Mouse (Mus musculus): ENCODE data around the gene Gm3336. TPM values are rescaled to one million over a fixed set of nuclear protein-coding genes. Genes with fewer than 3 reads are reported as not detected.

The Gm3336 gene
- polyA plus RNA-seq, 1 experiment, result not detected

GRCm38 (mm10) chr8:70766571-70767440 is 48.5 kb downstream of the Gm3336 start:
- peaks cover 2% of the 10 kb centered on the region; the same call in 1 of the 2 replicates for H3K4me1 ChIP-seq (ENCODE audit: control insufficient read depth, insufficient read depth, low read length)
- peak overlapping the region; percentile 53 for H3K4me3 ChIP-seq (ENCODE audit: insufficient read depth, low read length)
- TF ChIP-seq CTCF (IDR thresholded peaks at IDR 0.05; ENCODE audit: borderline replicate concordance, insufficient read depth, low read length) (no peak), POLR2A (IDR thresholded peaks at IDR 0.05; ENCODE audit: low read depth, low read length) (peak; percentile 96)
- H3K27ac ChIP-seq (ENCODE audit: insufficient read depth, low read length), result peak overlapping the region; percentile 29

GRCm38 (mm10) chr8:70767503-70767902 is 49.2 kb downstream of the Gm3336 start:
- Histone ChIP-seq H3K27ac (ENCODE audit: insufficient read depth, low read length) (no peak overlapping the region), H3K4me1 (ENCODE audit: control insufficient read depth, insufficient read depth, low read length) (peaks cover 2% of the 10 kb centered on the region; the same call in 1 of the 2 replicates), H3K4me3 (ENCODE audit: insufficient read depth, low read length) (no peak overlapping the region)
- TF ChIP-seq POLR2A (IDR thresholded peaks at IDR 0.05; ENCODE audit: low read depth, low read length), result no peak
- no peak for TF ChIP-seq CTCF (IDR thresholded peaks at IDR 0.05; ENCODE audit: borderline replicate concordance, insufficient read depth, low read length)

- TF ChIP-seq POLR2A (IDR thresholded peaks at IDR 0.05; ENCODE audit: low read depth, low read length) (no peak), CTCF (IDR thresholded peaks at IDR 0.05; ENCODE audit: borderline replicate concordance, insufficient read depth, low read length) (no peak)
- Histone ChIP-seq H3K4me1 (ENCODE audit: control insufficient read depth, insufficient read depth, low read length) (peaks cover 5% of the 10 kb centered on the region), H3K4me3 (ENCODE audit: insufficient read depth, low read length) (no peak overlapping the region)
Measured at GRCm38 (mm10) chr8:70768231-70768776, 50.0 kb downstream of the Gm3336 start.

GRCm38 (mm10) chr8:70768956-70769355 is 50.6 kb downstream of the Gm3336 start:
- Histone ChIP-seq H3K27ac (ENCODE audit: insufficient read depth, low read length) (no peak overlapping the region), H3K4me1 (ENCODE audit: control insufficient read depth, insufficient read depth, low read length) (peaks cover 6% of the 10 kb centered on the region), H3K4me3 (ENCODE audit: insufficient read depth, low read length) (no peak overlapping the region)
- TF ChIP-seq POLR2A (IDR thresholded peaks at IDR 0.05; ENCODE audit: low read depth, low read length) (no peak), CTCF (IDR thresholded peaks at IDR 0.05; ENCODE audit: borderline replicate concordance, insufficient read depth, low read length) (no peak)

More at GRCm38 (mm10) chr8:70768231-70768776, 50.0 kb downstream of the Gm3336 start:
- no peak overlapping the region for H3K27ac ChIP-seq (ENCODE audit: insufficient read depth, low read length)

- Histone ChIP-seq H3K4me1 (ENCODE audit: control insufficient read depth, insufficient read depth, low read length) (peaks cover 9% of the 10 kb centered on the region), H3K27ac (ENCODE audit: insufficient read depth, low read length) (no peak overlapping the region), H3K4me3 (ENCODE audit: insufficient read depth, low read length) (no peak overlapping the region)
- TF ChIP-seq CTCF (IDR thresholded peaks at IDR 0.05; ENCODE audit: borderline replicate concordance, insufficient read depth, low read length), result peak; percentile 100
- no peak for TF ChIP-seq POLR2A (IDR thresholded peaks at IDR 0.05; ENCODE audit: low read depth, low read length)
Measured at GRCm38 (mm10) chr8:70769359-70769758, 51.0 kb downstream of the Gm3336 start.

GRCm38 (mm10) chr8:70769858-70770257 is 51.5 kb downstream of the Gm3336 start:
- Histone ChIP-seq H3K4me1 (ENCODE audit: control insufficient read depth, insufficient read depth, low read length) (peaks cover 9% of the 10 kb centered on the region), H3K27ac (ENCODE audit: insufficient read depth, low read length) (no peak overlapping the region), H3K4me3 (ENCODE audit: insufficient read depth, low read length) (no peak overlapping the region)
- TF ChIP-seq POLR2A (IDR thresholded peaks at IDR 0.05; ENCODE audit: low read depth, low read length), result no peak
- TF ChIP-seq CTCF (IDR thresholded peaks at IDR 0.05; ENCODE audit: borderline replicate concordance, insufficient read depth, low read length), result no peak

- TF ChIP-seq CTCF (IDR thresholded peaks at IDR 0.05; ENCODE audit: borderline replicate concordance, insufficient read depth, low read length), result no peak
- no peak for TF ChIP-seq POLR2A (IDR thresholded peaks at IDR 0.05; ENCODE audit: low read depth, low read length)
- Histone ChIP-seq H3K27ac (ENCODE audit: insufficient read depth, low read length) (no peak overlapping the region), H3K4me3 (ENCODE audit: insufficient read depth, low read length) (no peak overlapping the region), H3K4me1 (ENCODE audit: control insufficient read depth, insufficient read depth, low read length) (peaks cover 13% of the 10 kb centered on the region)
Measured at GRCm38 (mm10) chr8:70770748-70771147, 52.4 kb downstream of the Gm3336 start.

GRCm38 (mm10) chr8:70771217-70771616 is 52.9 kb downstream of the Gm3336 start:
- peaks cover 14% of the 10 kb centered on the region for H3K4me1 ChIP-seq (ENCODE audit: control insufficient read depth, insufficient read depth, low read length)
- H3K4me3 ChIP-seq (ENCODE audit: insufficient read depth, low read length), result no peak overlapping the region
- TF ChIP-seq POLR2A (IDR thresholded peaks at IDR 0.05; ENCODE audit: low read depth, low read length) (no peak), CTCF (IDR thresholded peaks at IDR 0.05; ENCODE audit: borderline replicate concordance, insufficient read depth, low read length) (no peak)
- H3K27ac ChIP-seq (ENCODE audit: insufficient read depth, low read length), result no peak overlapping the region

- Histone ChIP-seq H3K27ac (ENCODE audit: insufficient read depth, low read length) (no peak overlapping the region), H3K4me1 (ENCODE audit: control insufficient read depth, insufficient read depth, low read length) (peaks cover 13% of the 10 kb centered on the region), H3K4me3 (ENCODE audit: insufficient read depth, low read length) (no peak overlapping the region)
- TF ChIP-seq CTCF (IDR thresholded peaks at IDR 0.05; ENCODE audit: borderline replicate concordance, insufficient read depth, low read length), result no peak
- TF ChIP-seq POLR2A (IDR thresholded peaks at IDR 0.05; ENCODE audit: low read depth, low read length), result no peak
Measured at GRCm38 (mm10) chr8:70772075-70772474, 53.7 kb downstream of the Gm3336 start.

Other genes starting within 250 kb of the Gm3336 start
- gene Klhl26, start 241.6 kb upstream of the Gm3336 start, polyA plus RNA-seq (2011; ENCODE audit: insufficient read length, low read depth, missing spikeins), result 21.4 and 31.7 TPM in 2 replicates
- gene Tmem59l, start 231.2 kb upstream of the Gm3336 start, polyA plus RNA-seq (2011; ENCODE audit: insufficient read length, low read depth, missing spikeins), result 0.58 and 1.5 TPM in 2 replicates
- 215 and 351 TPM in 2 replicates for gene Crlf1, start 225.4 kb upstream of the Gm3336 start, polyA plus RNA-seq (2011; ENCODE audit: insufficient read length, low read depth, missing spikeins)
- 29.9 and 46.6 TPM in 2 replicates for gene Rex1bd, start 211.8 kb upstream of the Gm3336 start, polyA plus RNA-seq (2011; ENCODE audit: insufficient read length, low read depth, missing spikeins)
- gene Uba52, start 207.7 kb upstream of the Gm3336 start, polyA plus RNA-seq (2011; ENCODE audit: insufficient read length, low read depth, missing spikeins), result 547 and 589 TPM in 2 replicates
- gene Fkbp8, start 190.8 kb upstream of the Gm3336 start, polyA plus RNA-seq (2011; ENCODE audit: insufficient read length, low read depth, missing spikeins), result 105 and 110 TPM in 2 replicates
- 35.5 and 37.0 TPM in 2 replicates for gene Kxd1, start 190.6 kb upstream of the Gm3336 start, polyA plus RNA-seq (2011; ENCODE audit: insufficient read length, low read depth, missing spikeins)
- 16.1 and 20.4 TPM in 2 replicates for gene Ell, start 179.1 kb upstream of the Gm3336 start, polyA plus RNA-seq (2011; ENCODE audit: insufficient read length, low read depth, missing spikeins)
- gene Isyna1, start 124.2 kb upstream of the Gm3336 start, polyA plus RNA-seq (2011; ENCODE audit: insufficient read length, low read depth, missing spikeins), result 17.9 and 18.6 TPM in 2 replicates
- 44.7 and 50.7 TPM in 2 replicates for gene Ssbp4, start 109.7 kb upstream of the Gm3336 start, polyA plus RNA-seq (2011; ENCODE audit: insufficient read length, low read depth, missing spikeins)
- 0.46 TPM in 1 of 2 replicates, not detected in the other for gene Lrrc25, start 102.4 kb upstream of the Gm3336 start, polyA plus RNA-seq (2011; ENCODE audit: insufficient read length, low read depth, missing spikeins)
- gene Gdf15, start 86.1 kb upstream of the Gm3336 start, polyA plus RNA-seq (2011; ENCODE audit: insufficient read length, low read depth, missing spikeins), result 3.1 and 4.2 TPM in 2 replicates
- gene Pgpep1, start 58.2 kb upstream of the Gm3336 start, polyA plus RNA-seq (2011; ENCODE audit: insufficient read length, low read depth, missing spikeins), result 53.7 and 54.3 TPM in 2 replicates
- 54.9 and 60.2 TPM in 2 replicates for gene Lsm4, start 45.3 kb upstream of the Gm3336 start, polyA plus RNA-seq (2011; ENCODE audit: insufficient read length, low read depth, missing spikeins)
- 82.2 and 90.6 TPM in 2 replicates for gene Jund, start 19.6 kb upstream of the Gm3336 start, polyA plus RNA-seq (2011; ENCODE audit: insufficient read length, low read depth, missing spikeins)
- gene Iqcn, start 15.1 kb upstream of the Gm3336 start, polyA plus RNA-seq (2011; ENCODE audit: insufficient read length, low read depth, missing spikeins), result not detected in 2 replicates
- gene Pde4c, start 5.2 kb downstream of the Gm3336 start, polyA plus RNA-seq (2011; ENCODE audit: insufficient read length, low read depth, missing spikeins), result not detected in 2 replicates
- 8.6 and 10.2 TPM in 2 replicates for gene Rab3a, start 36.1 kb downstream of the Gm3336 start, polyA plus RNA-seq (2011; ENCODE audit: insufficient read length, low read depth, missing spikeins)
- 29.1 and 32.6 TPM in 2 replicates for gene Mpv17l2, start 42.4 kb downstream of the Gm3336 start, polyA plus RNA-seq (2011; ENCODE audit: insufficient read length, low read depth, missing spikeins)
- gene Pik3r2, start 58.2 kb downstream of the Gm3336 start, polyA plus RNA-seq (2011; ENCODE audit: insufficient read length, low read depth, missing spikeins), result 42.8 and 43.5 TPM in 2 replicates
- 12.6 and 13.1 TPM in 2 replicates for gene Mast3, start 86.5 kb downstream of the Gm3336 start, polyA plus RNA-seq (2011; ENCODE audit: insufficient read length, low read depth, missing spikeins)
- 1.1 TPM in 1 of 2 replicates, not detected in the other for gene Il12rb1, start 89.9 kb downstream of the Gm3336 start, polyA plus RNA-seq (2011; ENCODE audit: insufficient read length, low read depth, missing spikeins)
- gene Arrdc2, start 121.2 kb downstream of the Gm3336 start, polyA plus RNA-seq (2011; ENCODE audit: insufficient read length, low read depth, missing spikeins), result 4.4 and 4.5 TPM in 2 replicates
- 1.7 and 2.7 TPM in 2 replicates for gene Kcnn1, start 144.7 kb downstream of the Gm3336 start, polyA plus RNA-seq (2011; ENCODE audit: insufficient read length, low read depth, missing spikeins)
- 31.1 and 32.3 TPM in 2 replicates for gene Ccdc124, start 155.4 kb downstream of the Gm3336 start, polyA plus RNA-seq (2011; ENCODE audit: insufficient read length, low read depth, missing spikeins)
- gene Slc5a5, start 174.2 kb downstream of the Gm3336 start, polyA plus RNA-seq (2011; ENCODE audit: insufficient read length, low read depth, missing spikeins), result 0.28 and 0.30 TPM in 2 replicates
- gene Rpl18a, start 178.9 kb downstream of the Gm3336 start, polyA plus RNA-seq (2011; ENCODE audit: insufficient read length, low read depth, missing spikeins), result 1,792 and 1,906 TPM in 2 replicates
- gene Map1s, start 187.4 kb downstream of the Gm3336 start, polyA plus RNA-seq (2011; ENCODE audit: insufficient read length, low read depth, missing spikeins), result 24.2 and 27.8 TPM in 2 replicates